In the genomic region with DNA sequence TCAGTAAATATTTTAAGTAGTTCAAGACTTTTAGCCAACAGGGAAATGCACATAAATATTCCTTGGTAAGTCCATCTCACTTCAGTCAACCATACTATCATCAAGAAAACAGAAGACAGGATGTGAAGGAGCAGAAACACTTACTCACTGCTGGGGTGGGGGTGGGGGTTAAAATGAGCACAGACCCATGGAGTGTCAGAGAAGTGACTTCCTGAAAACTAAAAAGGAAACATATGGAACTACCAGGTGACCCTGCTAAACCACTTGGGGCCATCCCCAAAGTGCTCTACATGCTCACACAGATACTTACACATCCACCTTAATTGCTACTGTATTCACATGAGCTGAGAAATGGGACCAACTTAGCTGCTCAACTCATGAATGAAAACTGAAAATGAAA, we compare ENCODE assay signal across 32 mouse cellular contexts. TPM values are rescaled to one million over a fixed set of nuclear protein-coding genes. Genes with fewer than 3 reads are reported as not detected.
DNase-seq lines count a peak whose midpoint lies in the region; ATAC-seq and TF ChIP-seq lines count a peak whose summit lies in the region.
"Had no signal": no experiment of that assay in that cellular context is flagged by ENCODE, and none has a peak within 500 bp of the region (broad histone marks: within the 10 kb centered on the region; RNA-seq: fewer than 3 reads in every experiment).

No protein-coding gene starts in this region.

- H3K27ac ChIP-seq in CH12.LX (ENCODE audit: insufficient read depth, low read depth): no peak overlapping the region
- H3K27ac ChIP-seq in cerebellum, adult 2 months (ENCODE audit: insufficient read depth, low read length): no peak overlapping the region
- H3K27ac ChIP-seq in kidney, adult 2 months (ENCODE audit: insufficient read depth, low read depth, low read length): no peak overlapping the region
- H3K27ac ChIP-seq: embryonic facial prominence, embryonic 10.5 days; embryonic facial prominence, embryonic 13.5 days; forebrain, embryonic 12.5 days; forebrain, embryonic 15.5 days; heart, embryonic 15.5 days; hindbrain, embryonic 14.5 days; hindbrain, postnatal 0 days had no signal

- peak; percentile 42; the same call in 1 of the 2 replicates for TF ChIP-seq EP300 in CH12.LX (IDR thresholded peaks at IDR 0.05; ENCODE audit: low read length)

- TF ChIP-seq CTCF in CH12.LX (conservative IDR thresholded peaks at IDR 0.05 in 1 of 2, IDR thresholded peaks at IDR 0.05 in 1 of 2; ENCODE audit: low read depth in 2 of 2, low read length in 2 of 2): no peak
- no peak for TF ChIP-seq CTCF in cerebellum, adult 2 months (IDR thresholded peaks at IDR 0.05; ENCODE audit: borderline replicate concordance, insufficient read depth, low read depth, low read length)
- no peak for TF ChIP-seq CTCF in kidney, adult 2 months (conservative IDR thresholded peaks at IDR 0.05; ENCODE audit: insufficient read depth, insufficient read length, low read depth, low read length)

- peak; percentile 64 for DNase-seq in CH12.LX (ENCODE audit: extremely low read depth)
- no peak for DNase-seq in cerebellum, adult 2 months
- DNase-seq in kidney, adult 2 months: no peak
- no peak for DNase-seq in cerebellum, adult 9-10 months
- DNase-seq: adrenal gland, postnatal 10 days; adrenal gland, postnatal 36 days; cerebellum, adult 11 months; cerebellum, adult 8-10 months; cerebellum, postnatal 14 days; embryo, embryonic 11 days; gastrocnemius, postnatal 25 days; heart, postnatal 10 days; heart, postnatal 36 days had no signal

- dilution Hi-C loops in CH12.LX (cut with MboI; ENCODE audit: extremely low pct_ligation_motif_present, extremely low pct_unique_long_range_greater_than_20kb, low sequenced_read_pairs): no loop called here

- H3K4me2 ChIP-seq in CH12.LX (ENCODE audit: insufficient read depth, low read depth, poor library complexity, severe bottlenecking): no peak overlapping the region
- H3K4me2 ChIP-seq: embryonic facial prominence, embryonic 13.5 days; forebrain, embryonic 12.5 days; forebrain, embryonic 15.5 days; heart, embryonic 11.5 days; heart, embryonic 15.5 days; hindbrain, embryonic 14.5 days had no signal

- no peak overlapping the region for H3K9ac ChIP-seq in CH12.LX (ENCODE audit: insufficient read depth, low read depth)
- H3K9ac ChIP-seq: embryonic facial prominence, embryonic 13.5 days; forebrain, embryonic 12.5 days; forebrain, embryonic 15.5 days; heart, embryonic 15.5 days; hindbrain, embryonic 14.5 days had no signal

- TF ChIP-seq RAD21 in CH12.LX (IDR thresholded peaks at IDR 0.05; ENCODE audit: low read depth, low read length): no peak

- ATAC-seq in common myeloid progenitor, adult 5-6 weeks (replicated peaks; ENCODE audit: low read depth, poor library complexity, severe bottlenecking): peak; percentile 74
- peak; percentile 56 for ATAC-seq in megakaryocyte, adult 5-6 weeks (ENCODE audit: poor library complexity, severe bottlenecking)
- ATAC-seq: forebrain, embryonic 15.5 days; hindbrain, postnatal 0 days; inflammation-experienced regulatory T-cells, adult 6 months; intestine, embryonic 16.5 days; Patski had no signal

- peaks cover 0 to 22% of the 10 kb centered on the region in 2 experiments; a peak in 2 of 4 replicates for H3K4me1 ChIP-seq in CH12.LX (ENCODE audit: control insufficient read depth in 1 of 2, insufficient read depth in 2 of 2)
- H3K4me1 ChIP-seq in cerebellum, adult 2 months (ENCODE audit: control insufficient read depth, insufficient read depth, low read length): no peaks in the 10 kb centered on the region
- no peaks in the 10 kb centered on the region for H3K4me1 ChIP-seq in kidney, adult 2 months (ENCODE audit: control insufficient read depth, insufficient read depth, low read length)
- H3K4me1 ChIP-seq: embryonic facial prominence, embryonic 10.5 days; embryonic facial prominence, embryonic 13.5 days; forebrain, embryonic 12.5 days; forebrain, embryonic 15.5 days; heart, embryonic 15.5 days had no signal

- no peaks in the 10 kb centered on the region for H3K27me3 ChIP-seq in CH12.LX (replicated peaks)
- H3K27me3 ChIP-seq in cerebellum, adult 2 months (ENCODE audit: control insufficient read depth, insufficient read depth, low read length): no peaks in the 10 kb centered on the region
- no peaks in the 10 kb centered on the region for H3K27me3 ChIP-seq in kidney, adult 2 months (replicated peaks; ENCODE audit: control insufficient read depth, insufficient read depth, low read length)
- H3K27me3 ChIP-seq: embryonic facial prominence, embryonic 13.5 days; forebrain, embryonic 12.5 days; forebrain, embryonic 15.5 days; heart, embryonic 15.5 days had no signal

- no peaks in the 10 kb centered on the region for H3K79me2 ChIP-seq in CH12.LX (replicated peaks; ENCODE audit: control insufficient read depth, extremely low read depth, insufficient read depth, poor library complexity, severe bottlenecking)

- no peak for TF ChIP-seq POLR2A in CH12.LX (IDR thresholded peaks at IDR 0.05; ENCODE audit: low read depth, low read length)
- TF ChIP-seq POLR2A in cerebellum, adult 2 months (IDR thresholded peaks at IDR 0.05; ENCODE audit: borderline replicate concordance, insufficient read depth, low read length): no peak
- TF ChIP-seq POLR2A in kidney, adult 2 months (IDR thresholded peaks at IDR 0.05; ENCODE audit: low read depth, low read length): no peak

- no peaks in the 10 kb centered on the region for H3K9me3 ChIP-seq in CH12.LX (replicated peaks; ENCODE audit: low read length)
- H3K9me3 ChIP-seq: embryonic facial prominence, embryonic 10.5 days; embryonic facial prominence, embryonic 13.5 days; forebrain, embryonic 12.5 days; forebrain, embryonic 15.5 days; G1E; heart, embryonic 15.5 days had no signal

- H3K4me3 ChIP-seq in CH12.LX (replicated peaks in 1 of 3; ENCODE audit: low read depth in 2 of 3, low read length in 2 of 3, poor library complexity in 1 of 3): no peak overlapping the region
- H3K4me3 ChIP-seq in cerebellum, adult 2 months (replicated peaks; ENCODE audit: insufficient read depth, low read depth, low read length): no peak overlapping the region
- no peak overlapping the region for H3K4me3 ChIP-seq in kidney, adult 2 months (ENCODE audit: insufficient read depth, low read depth, low read length)
- H3K4me3 ChIP-seq: embryonic facial prominence, embryonic 10.5 days; embryonic facial prominence, embryonic 13.5 days; erythroblast, embryonic 14.5 days; forebrain, embryonic 12.5 days; forebrain, embryonic 15.5 days; heart, embryonic 15.5 days had no signal

- H3K36me3 ChIP-seq in CH12.LX (replicated peaks in 1 of 2; ENCODE audit: control insufficient read depth in 1 of 2, insufficient read depth in 1 of 2, low read length in 1 of 2): no peaks in the 10 kb centered on the region
- H3K36me3 ChIP-seq in kidney, adult 2 months (ENCODE audit: control insufficient read depth, insufficient read depth, low read length): no peaks in the 10 kb centered on the region
- H3K36me3 ChIP-seq: embryonic facial prominence, embryonic 10.5 days; embryonic facial prominence, embryonic 13.5 days; forebrain, embryonic 12.5 days; forebrain, embryonic 15.5 days; G1E; heart, embryonic 15.5 days had no signal

- in situ Hi-C loops in CH12.LX (cut with MboI; ENCODE audit: low pct_ligation_motif_present, low pct_unique_long_range_greater_than_20kb, low sequenced_read_pairs): no loop called here

TF ChIP-seq in CH12.LX, 34 proteins besides CTCF, POLR2A, EP300 and RAD21:
- TF ChIP-seq NELFE (IDR thresholded peaks at IDR 0.05; ENCODE audit: low read depth, low read length) (no peak), MAFK (IDR thresholded peaks at IDR 0.05; ENCODE audit: insufficient replicate concordance, low read length) (no peak), MXI1 (IDR thresholded peaks at IDR 0.05; ENCODE audit: low read depth, low read length) (no peak), HCFC1 (IDR thresholded peaks at IDR 0.05; ENCODE audit: low read depth, low read length) (no peak), TCF12 (IDR thresholded peaks at IDR 0.05; ENCODE audit: low read depth, low read length) (no peak), KAT2A (IDR thresholded peaks at IDR 0.05; ENCODE audit: insufficient replicate concordance, low read length) (no peak), ETS1 (conservative IDR thresholded peaks at IDR 0.05; ENCODE audit: low read depth, low read length) (peak; percentile 70), ELF1 (IDR thresholded peaks at IDR 0.05; ENCODE audit: low read depth, low read length) (0 out of 2 replicates have a peak, but pooled peaks have one; percentile 9), MAX (IDR thresholded peaks at IDR 0.05; ENCODE audit: low read length) (no peak), USF1 (IDR thresholded peaks at IDR 0.05; ENCODE audit: low read depth, low read length) (no peak), MEF2A (IDR thresholded peaks at IDR 0.05; ENCODE audit: borderline replicate concordance, low read depth, low read length) (0 out of 2 replicates have a peak, but pooled peaks have one; percentile 28), BHLHE40 (IDR thresholded peaks at IDR 0.05; ENCODE audit: low read depth, low read length) (0 out of 2 replicates have a peak, but pooled peaks have one; percentile 28)

RNA-seq across cellular contexts. Expression of gene Hao1, which starts 36.1 kb away (rescaled TPM):
- total RNA-seq in CH12.LX (2012; rRNA removed): not detected in 2 replicates
- 0.11 TPM in 1 of 2 replicates, not detected in the other for total RNA-seq in CH12.LX (2014; rRNA removed)
- not detected in 2 replicates for polyA plus RNA-seq in CH12.LX (2012; ENCODE audit: insufficient read length, low read depth)
- not detected in 2 replicates for total RNA-seq in common myeloid progenitor, adult 5-6 weeks (2017)
- not detected in 2 replicates for total RNA-seq in megakaryocyte, adult 5-6 weeks (2015)
- total RNA-seq in megakaryocyte, adult 5-6 weeks (2017): not detected in 2 replicates
- not detected in 2 replicates for polyA plus RNA-seq in cerebellum, adult 2 months (2012; rRNA removed)
- not detected in 2 replicates for polyA plus RNA-seq in kidney, adult 2 months (2012; rRNA removed)
- total RNA-seq: G1E; gastrocnemius, adult 8-10 months; gastrocnemius, postnatal 25 days; heart, adult 8-10 months; heart, postnatal 10 days; heart, postnatal 36 days; hindbrain, postnatal 0 days had no signal
- polyA plus RNA-seq: embryonic facial prominence, embryonic 10.5 days; erythroblast, embryonic 14.5 days; forebrain, embryonic 12.5 days; G1E; gonadal fat pad, adult 2 months; heart, embryonic 11.5 days; heart, embryonic 15.5 days; hindbrain, embryonic 11.5 days; hindbrain, embryonic 14.5 days; inflammation-experienced regulatory T-cells, adult 6 months; intestine, embryonic 16.5 days; Patski had no signal
